Mouse (Mus musculus) testis, adult 2 months (tissue): ENCODE data around the gene Oosp2. TPM values are rescaled to one million over a fixed set of nuclear protein-coding genes. Genes with fewer than 3 reads are reported as not detected.

Experiments used
- H3K27ac ChIP-seq: fragments of 200-500 bp; 2 replicates; pipeline ENCODE4 v1.5.1; 2012; ENCODE audit warnings: low read depth, low read length; ENCODE audit not compliant: control insufficient read depth, insufficient read depth
- H3K27me3 ChIP-seq: fragments of 200-500 bp; 2 replicates; pipeline ENCODE4 v1.6.1; 2012; ENCODE audit warnings: mild to moderate bottlenecking, low read length, moderate library complexity; ENCODE audit not compliant: control insufficient read depth, insufficient read depth
- H3K36me3 ChIP-seq: fragments of 200-500 bp; 2 replicates; pipeline ENCODE4 v1.6.1; 2012; ENCODE audit warnings: mild to moderate bottlenecking, low read length; ENCODE audit not compliant: control insufficient read depth, insufficient read depth
- H3K4me1 ChIP-seq: fragments of 200-500 bp; 2 replicates; pipeline ENCODE4 v1.6.1; 2012; ENCODE audit warnings: low read length; ENCODE audit not compliant: control insufficient read depth, insufficient read depth
- H3K4me3 ChIP-seq: fragments of 200-500 bp; 2 replicates; pipeline ENCODE4 v1.5.1; 2012; ENCODE audit warnings: low read depth, mild to moderate bottlenecking, low read length, moderate library complexity, mixed read lengths; ENCODE audit not compliant: control insufficient read depth
- CTCF ChIP-seq: fragments of 200-500 bp; IDR thresholded peaks from 2 replicates; pipeline ENCODE4 v1.5.1; 2012; ENCODE audit warnings: low read depth, mild to moderate bottlenecking, inconsistent platforms, low read length, moderate library complexity; ENCODE audit not compliant: control insufficient read depth, insufficient read depth, insufficient replicate concordance
- POLR2A ChIP-seq: fragments of 200-500 bp; IDR thresholded peaks from 2 replicates; pipeline ENCODE4 v1.6.1; 2012; ENCODE audit warnings: low read depth, mild to moderate bottlenecking, inconsistent platforms, low read length, moderate library complexity; ENCODE audit not compliant: control insufficient read depth
- polyA plus RNA-seq: library from polyadenylated mRNA; depleted of rRNA; stranded (reverse); fragments of >200 nt; gene quantifications from 2 replicates; pipeline ENCODE4 v1.2.3, GENCODE M21; 2012; rRNA removed

The Oosp2 gene
- polyA plus RNA-seq, 1 experiment, result not detected

DNA sequence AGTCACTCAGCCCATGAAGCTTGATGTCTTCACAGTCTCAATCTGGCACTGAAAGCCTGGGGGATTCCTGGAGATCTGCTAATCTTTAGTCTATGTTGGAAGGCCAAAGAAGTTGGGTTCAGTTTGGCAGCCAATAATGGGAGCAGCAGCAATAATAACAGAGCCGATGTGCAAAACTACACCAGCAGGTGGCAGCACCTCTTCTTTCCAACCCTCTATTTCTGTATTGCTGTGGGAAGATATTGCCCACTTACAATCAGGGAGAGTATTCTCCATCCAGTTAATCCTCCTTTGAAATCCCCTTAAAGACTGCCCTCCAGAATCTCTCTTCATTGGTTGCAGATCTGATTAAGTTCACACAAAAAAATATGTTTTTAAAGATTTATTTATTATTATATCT is 52.2 kb downstream of the Oosp2 start:
- no peak for TF ChIP-seq POLR2A
- peak; percentile 13; the same call in 1 of the 2 replicates for TF ChIP-seq CTCF
- Histone ChIP-seq H3K4me3 (no peak overlapping the region), H3K36me3 (no peaks in the 10 kb centered on the region), H3K27me3 (no peaks in the 10 kb centered on the region), H3K27ac (no peak overlapping the region), H3K4me1 (no peaks in the 10 kb centered on the region)

DNA sequence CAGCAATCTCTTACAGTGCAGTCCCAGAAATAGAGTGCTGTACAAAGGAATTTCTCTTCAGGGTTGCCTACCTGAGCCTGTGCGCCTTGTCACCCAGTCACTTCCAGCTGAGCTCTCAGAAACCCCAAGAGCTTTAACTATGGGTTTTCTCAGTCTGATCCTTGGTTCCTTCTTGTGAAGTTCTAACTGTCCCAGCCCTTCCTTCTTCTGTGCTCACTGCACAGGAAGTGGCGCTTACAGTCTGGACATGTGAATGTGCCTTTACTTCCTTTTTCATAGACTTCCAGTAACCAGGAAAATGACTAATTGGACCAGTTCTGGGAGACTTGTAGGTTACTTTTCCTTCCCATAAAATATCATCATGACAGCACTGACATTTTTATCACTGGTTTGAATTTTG is 55.8 kb downstream of the Oosp2 start, which contains the start of gene Ms4a6d:
Ms4a6d (minus strand) TSS at position 247 of the 400 bp plus-strand sequence.
- Histone ChIP-seq H3K4me1 (no peaks in the 10 kb centered on the region), H3K36me3 (no peaks in the 10 kb centered on the region), H3K27ac (no peak within 1 kb of the TSS), H3K27me3 (no peaks in the 10 kb centered on the region), H3K4me3 (no peak within 1 kb of the TSS)
- TF ChIP-seq POLR2A, result no peak
- TF ChIP-seq CTCF, result no peak

DNA sequence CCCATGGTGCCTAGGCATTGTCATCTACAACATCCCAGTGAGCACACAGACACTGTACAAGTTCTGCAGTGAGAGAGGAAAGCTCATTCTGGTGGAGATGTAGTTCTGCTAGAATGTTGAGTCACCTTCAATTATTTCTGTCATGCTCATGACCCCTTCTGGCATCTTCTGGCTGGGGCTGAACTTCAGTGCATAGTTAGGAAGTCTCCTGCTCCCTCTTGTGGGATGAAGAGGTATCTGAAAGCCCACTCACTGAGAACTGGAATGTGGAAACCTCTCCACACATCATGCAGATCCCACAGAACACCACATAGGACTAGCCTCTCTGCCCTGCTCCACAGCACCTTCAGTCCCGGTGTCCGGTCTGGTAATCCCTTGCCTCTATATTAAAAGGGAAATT is 58.3 kb downstream of the Oosp2 start:
- TF ChIP-seq CTCF, result no peak
- no peak for TF ChIP-seq POLR2A
- no peaks in the 10 kb centered on the region for H3K4me1 ChIP-seq
- no peaks in the 10 kb centered on the region for H3K36me3 ChIP-seq
- H3K4me3 ChIP-seq, result no peak overlapping the region
- no peaks in the 10 kb centered on the region for H3K27me3 ChIP-seq
- no peak overlapping the region for H3K27ac ChIP-seq

DNA sequence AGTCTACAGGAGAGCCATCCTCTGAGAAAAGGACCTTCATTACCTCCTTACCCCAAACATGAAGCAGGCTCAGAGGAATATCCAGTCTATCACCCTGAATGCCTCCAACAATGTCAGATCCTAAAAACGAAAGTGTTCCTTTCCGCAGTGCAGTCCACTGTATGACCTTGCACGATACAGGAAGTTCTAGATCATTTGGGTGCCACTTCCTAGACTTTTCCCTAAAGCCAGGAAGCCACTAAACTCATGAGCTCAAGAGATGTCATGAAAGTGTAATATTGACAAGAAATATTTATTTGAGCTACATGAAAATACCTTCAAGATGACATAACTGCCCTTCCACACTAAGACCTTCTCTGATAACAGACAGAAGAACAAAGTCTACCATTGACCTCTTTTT is 59.0 kb downstream of the Oosp2 start:
- Histone ChIP-seq H3K4me1 (no peaks in the 10 kb centered on the region), H3K27me3 (no peaks in the 10 kb centered on the region), H3K27ac (no peak overlapping the region), H3K4me3 (no peak overlapping the region), H3K36me3 (no peaks in the 10 kb centered on the region)
- TF ChIP-seq POLR2A, result no peak
- TF ChIP-seq CTCF, result no peak

Other genes starting within 250 kb of the Oosp2 start
- 1.9 TPM in 2 replicates for gene Ms4a4b, start 217.0 kb downstream of the Oosp2 start, polyA plus RNA-seq
- 1.1 and 2.3 TPM in 2 replicates for gene Ms4a6c, start 191.2 kb downstream of the Oosp2 start, polyA plus RNA-seq
- 1.9 and 3.8 TPM in 2 replicates for gene Gm8369, start 174.6 kb downstream of the Oosp2 start, polyA plus RNA-seq
- 1.2 and 1.6 TPM in 2 replicates for gene Ms4a6b, start 144.0 kb downstream of the Oosp2 start, polyA plus RNA-seq
- gene Ms4a4d, start 123.8 kb downstream of the Oosp2 start, polyA plus RNA-seq, result 1.8 and 2.3 TPM in 2 replicates
- gene Ms4a6d, start 55.7 kb downstream of the Oosp2 start, polyA plus RNA-seq, result 0.32 and 0.79 TPM in 2 replicates
- not detected in 2 replicates for gene Ms4a2, start 36.8 kb downstream of the Oosp2 start, polyA plus RNA-seq
- gene Ms4a3, start 19.7 kb downstream of the Oosp2 start, polyA plus RNA-seq, result not detected in 2 replicates
- gene Oosp1, start 30.6 kb upstream of the Oosp2 start, polyA plus RNA-seq, result not detected in 2 replicates
- not detected in 2 replicates for gene Oosp3, start 36.5 kb upstream of the Oosp2 start, polyA plus RNA-seq
- 0.82 and 0.90 TPM in 2 replicates for gene Gif, start 87.0 kb upstream of the Oosp2 start, polyA plus RNA-seq
- 19.5 and 20.4 TPM in 2 replicates for gene Mrpl16, start 109.8 kb upstream of the Oosp2 start, polyA plus RNA-seq
- gene Stx3, start 158.8 kb upstream of the Oosp2 start, polyA plus RNA-seq, result 0.61 and 0.87 TPM in 2 replicates
- gene Olfr1417, start 178.7 kb upstream of the Oosp2 start, polyA plus RNA-seq, result not detected in 2 replicates
- gene Olfr1418, start 200.5 kb upstream of the Oosp2 start, polyA plus RNA-seq, result not detected in 2 replicates
- 0.05 and 0.06 TPM in 2 replicates for gene Olfr1419, start 214.5 kb upstream of the Oosp2 start, polyA plus RNA-seq
- not detected in 2 replicates for gene Olfr1420, start 226.0 kb upstream of the Oosp2 start, polyA plus RNA-seq